Mouse (Mus musculus): Measurements from ENCODE around the gene Tspan31.
"Not testable (repeated sequence)": the region's sequence is repeated elsewhere in the genome, so short reads cannot be mapped to it uniquely, and the experiment has no call there.

The Tspan31 gene

GRCm38 (mm10) chr10:127066519-127067018 is 3.5 kb downstream of the Tspan31 start:
- no peak for DNase-seq (ENCODE audit: extremely low read depth, insufficient read length, low spot score)

DNA sequence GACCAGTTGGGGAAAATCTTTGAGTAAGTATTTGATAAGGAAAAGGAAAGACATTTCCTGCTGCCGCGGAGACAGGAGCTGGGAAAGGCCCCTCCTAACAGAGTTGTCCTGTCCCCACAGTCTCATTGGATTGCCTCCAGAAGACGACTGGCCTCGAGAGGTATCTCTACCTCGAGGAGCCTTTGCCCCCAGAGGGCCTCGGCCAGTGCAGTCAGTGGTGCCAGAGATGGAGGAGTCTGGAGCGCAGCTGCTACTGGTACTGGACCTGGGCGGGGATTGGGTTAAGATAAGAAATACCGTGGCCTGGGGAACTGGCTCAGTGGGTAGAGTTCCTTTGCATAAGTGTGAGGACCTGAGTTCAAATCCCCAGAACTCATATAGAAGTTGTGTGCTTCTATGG is 4.1 kb downstream of the Tspan31 start:
- DNase-seq (ENCODE audit: extremely low read depth, insufficient read length, low spot score): no peak

DNA sequence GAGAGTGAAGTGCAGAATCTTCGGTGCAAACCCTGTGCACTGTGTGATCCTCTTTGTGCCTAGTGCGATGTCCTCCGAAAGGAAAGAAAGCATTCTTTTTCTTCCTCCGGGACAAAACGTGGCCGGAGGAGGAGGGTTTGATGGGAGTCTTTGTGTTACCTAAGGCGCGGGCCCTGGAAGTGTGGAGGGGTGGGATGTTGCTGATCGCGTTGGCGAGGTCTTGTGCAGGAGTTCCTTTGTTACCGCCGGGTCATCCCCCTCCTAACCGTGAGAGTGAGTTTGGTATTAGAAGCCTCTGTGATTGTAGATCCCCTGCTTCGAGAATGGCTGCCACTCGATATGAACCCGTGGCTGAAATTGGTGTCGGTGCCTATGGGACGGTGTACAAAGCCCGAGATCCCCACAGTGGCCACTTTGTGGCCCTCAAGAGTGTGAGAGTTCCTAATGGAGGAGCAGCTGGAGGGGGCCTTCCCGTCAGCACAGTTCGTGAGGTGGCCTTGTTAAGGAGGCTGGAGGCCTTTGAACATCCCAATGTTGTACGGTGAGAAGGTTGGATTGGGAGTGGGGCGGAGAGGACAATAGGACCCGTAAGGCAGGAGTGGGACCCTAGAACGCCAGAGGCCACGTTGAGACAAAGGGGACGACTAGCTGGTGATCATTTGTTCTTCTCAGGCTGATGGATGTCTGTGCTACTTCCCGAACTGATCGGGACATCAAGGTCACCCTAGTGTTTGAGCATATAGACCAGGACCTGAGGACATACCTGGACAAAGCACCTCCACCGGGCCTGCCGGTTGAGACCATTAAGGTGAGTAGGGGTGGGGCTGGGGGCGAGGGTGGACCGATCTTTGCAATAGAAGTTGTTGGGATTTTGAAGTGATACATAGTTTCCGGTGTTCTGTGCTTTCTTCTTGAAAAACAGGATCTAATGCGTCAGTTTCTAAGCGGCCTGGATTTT is 5.9 kb downstream of the Tspan31 start:
- DNase-seq (ENCODE audit: extremely low read depth, insufficient read length, low spot score): no peak

- DNase-seq (ENCODE audit: extremely low read depth, insufficient read length, low spot score): peak; percentile 100
Measured at GRCm38 (mm10) chr10:127063239-127063872, 6.7 kb downstream of the Tspan31 start, which contains the start of gene Cdk4. Gene Cdk4 (plus strand): TSS chr10:127063534.

DNA sequence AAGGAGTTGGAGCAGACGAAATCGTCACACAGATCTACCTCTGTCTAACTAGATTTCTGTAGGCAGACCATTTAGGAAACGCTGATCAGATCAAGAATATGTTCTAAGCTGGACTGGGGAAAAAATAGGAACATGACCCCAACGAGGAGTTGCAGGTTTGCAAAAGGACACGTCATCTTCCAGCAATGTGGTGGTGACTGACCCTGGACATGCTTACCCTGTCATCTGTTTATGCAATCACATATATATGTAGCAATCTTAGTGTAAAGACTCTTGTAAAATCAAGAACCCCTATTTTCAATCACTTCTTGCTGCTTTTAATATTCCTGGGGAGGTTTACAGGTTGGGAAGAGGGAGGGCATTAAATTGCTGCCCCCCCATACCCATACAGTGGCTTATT is 7.6 kb downstream of the Tspan31 start:
- DNase-seq (ENCODE audit: extremely low read depth, insufficient read length, low spot score): peak; percentile 47

- DNase-seq (ENCODE audit: extremely low read depth, insufficient read length, low spot score): not testable (repeated sequence)
Measured at GRCm38 (mm10) chr10:127062101-127062500, 8.0 kb downstream of the Tspan31 start.

GRCm38 (mm10) chr10:127061513-127061912 is 8.6 kb downstream of the Tspan31 start:
- DNase-seq (ENCODE audit: extremely low read depth, insufficient read length, low spot score): no peak

DNA sequence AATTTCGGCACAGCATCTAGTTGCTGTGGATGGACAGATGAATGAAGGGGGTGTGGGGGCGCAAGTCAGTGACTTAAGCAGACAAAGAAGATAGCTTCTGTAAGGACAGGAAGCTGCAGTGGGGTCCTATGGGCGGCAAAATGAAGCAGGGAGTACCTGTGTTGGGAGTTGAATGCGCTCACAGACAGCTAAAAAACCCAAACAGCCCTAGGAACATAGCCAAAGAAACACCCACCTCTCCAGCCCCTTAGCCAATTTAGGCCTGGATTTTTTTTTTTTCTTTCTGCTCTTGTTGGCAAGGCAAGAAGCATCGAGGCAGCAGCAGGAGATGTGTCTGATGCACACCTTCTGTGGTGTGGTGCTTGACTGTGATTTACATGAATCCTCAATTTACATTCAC is 9.0 kb downstream of the Tspan31 start:
- DNase-seq (ENCODE audit: extremely low read depth, insufficient read length, low spot score): no peak

DNA sequence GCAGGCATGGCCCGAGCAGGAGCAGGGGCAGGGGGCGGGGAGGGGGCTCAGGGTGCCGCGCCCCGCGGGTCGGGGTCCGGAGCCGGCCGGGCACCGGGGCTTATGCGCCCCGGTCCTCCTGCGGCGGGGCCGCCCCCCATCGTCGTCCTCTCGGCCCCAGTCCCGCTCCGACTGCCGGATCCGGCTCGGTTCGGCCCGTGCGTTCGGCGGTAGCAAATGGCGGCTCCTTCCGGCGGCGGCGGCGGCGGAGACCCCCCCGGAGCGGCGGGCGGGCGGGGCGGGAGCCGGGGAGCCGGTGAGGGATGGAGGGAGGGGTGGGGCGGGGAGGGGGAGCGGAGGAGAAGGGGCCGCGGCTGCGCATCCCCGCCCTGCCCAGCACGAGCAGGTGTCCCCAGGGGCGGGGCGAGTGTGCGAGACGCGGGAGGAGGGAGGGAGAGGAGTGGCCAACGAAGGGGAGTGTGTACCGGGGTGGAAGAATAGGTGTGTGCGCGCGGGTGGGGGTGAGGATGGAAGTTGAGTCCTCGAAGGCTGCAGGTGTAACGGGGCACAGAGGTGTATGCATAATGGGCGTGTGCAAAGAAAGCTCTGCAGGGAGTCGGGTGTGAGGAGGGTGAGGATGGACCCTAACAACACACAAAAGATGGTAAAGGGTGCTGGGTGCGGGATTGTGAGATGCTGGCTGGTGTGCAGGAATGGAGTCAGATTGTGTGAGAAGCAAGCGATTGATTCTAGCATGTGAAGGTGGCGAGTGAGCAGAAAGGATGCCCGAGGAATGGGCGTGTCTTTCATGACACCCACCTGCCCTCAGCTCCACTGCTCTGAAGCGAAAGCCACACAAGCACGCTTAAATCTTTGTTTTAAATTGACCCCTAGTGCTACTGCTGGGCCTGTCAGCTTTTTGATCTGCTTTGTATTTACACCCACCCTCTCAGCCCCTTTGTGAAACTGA is 9.8 kb downstream of the Tspan31 start, which contains the start of gene March9:
Gene March9 (minus strand): TSS at position 217 of the 949 bp plus-strand sequence.
- peak; percentile 60 for DNase-seq (ENCODE audit: extremely low read depth, insufficient read length, low spot score)

- DNase-seq (ENCODE audit: extremely low read depth, insufficient read length, low spot score): no peak
Measured at GRCm38 (mm10) chr10:127059174-127059967, 10.7 kb downstream of the Tspan31 start.

DNA sequence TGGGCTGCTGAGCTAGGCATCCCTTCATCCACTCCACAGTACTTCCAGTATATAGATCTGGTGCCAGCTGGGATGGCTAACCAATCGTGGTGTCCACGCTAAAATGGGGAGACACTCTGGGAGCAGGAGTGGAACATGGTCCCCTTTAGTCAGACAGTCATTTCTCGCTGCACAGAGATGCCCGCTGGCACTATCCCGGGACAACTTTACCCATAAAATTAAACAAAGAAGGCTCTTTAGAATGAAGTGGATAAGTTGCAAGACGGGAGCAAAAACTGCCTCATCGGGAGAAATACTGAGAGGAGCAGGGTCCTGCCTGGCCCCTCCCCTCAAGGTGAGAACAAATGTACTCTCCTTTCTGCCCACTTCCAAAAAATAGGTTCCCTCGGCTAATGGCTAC is 11.4 kb downstream of the Tspan31 start:
- DNase-seq (ENCODE audit: extremely low read depth, insufficient read length, low spot score): no peak

GRCm38 (mm10) chr10:127058161-127058560 is 11.9 kb downstream of the Tspan31 start:
- DNase-seq (ENCODE audit: extremely low read depth, insufficient read length, low spot score): peak; percentile 52

GRCm38 (mm10) chr10:127056490-127056889 is 13.6 kb downstream of the Tspan31 start:
- no peak for DNase-seq (ENCODE audit: extremely low read depth, insufficient read length, low spot score)

GRCm38 (mm10) chr10:127055406-127055805 is 14.7 kb downstream of the Tspan31 start:
- no peak for DNase-seq (ENCODE audit: extremely low read depth, insufficient read length, low spot score)

- DNase-seq (ENCODE audit: extremely low read depth, insufficient read length, low spot score): no peak
Measured at GRCm38 (mm10) chr10:127054646-127055045, 15.4 kb downstream of the Tspan31 start.

- DNase-seq (ENCODE audit: extremely low read depth, insufficient read length, low spot score): no peak
Measured at GRCm38 (mm10) chr10:127050119-127050474, 20.0 kb downstream of the Tspan31 start.

DNA sequence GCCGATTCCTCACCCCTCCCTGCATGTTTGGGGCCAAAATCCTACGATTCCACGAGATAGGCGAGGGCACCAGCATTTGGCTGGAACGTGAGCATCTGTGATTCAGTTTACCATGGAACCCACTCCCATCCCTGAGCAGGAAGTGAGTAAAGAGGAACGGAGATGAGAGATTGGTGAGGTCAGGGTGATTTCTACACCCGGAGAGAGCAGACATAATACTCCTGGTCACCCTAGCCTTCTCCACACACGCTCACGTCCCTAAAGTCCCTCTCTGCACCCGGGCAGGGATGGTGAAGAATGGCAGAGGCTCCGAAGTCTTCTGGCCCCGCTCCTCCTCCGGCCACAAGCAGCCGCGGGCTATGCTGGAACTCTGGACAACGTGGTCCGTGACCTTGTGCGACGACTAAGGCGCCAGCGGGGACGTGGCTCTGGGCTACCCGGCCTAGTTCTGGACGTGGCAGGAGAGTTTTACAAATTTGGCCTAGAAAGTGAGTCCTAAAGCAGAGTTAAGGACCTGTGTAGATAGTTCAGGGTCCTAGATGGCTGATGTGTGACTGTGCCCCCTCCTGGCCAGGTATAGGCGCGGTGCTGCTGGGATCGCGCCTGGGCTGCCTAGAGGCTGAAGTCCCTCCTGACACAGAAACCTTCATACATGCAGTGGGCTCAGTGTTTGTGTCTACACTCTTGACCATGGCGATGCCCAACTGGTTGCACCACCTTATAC is 20.5 kb downstream of the Tspan31 start:
- no peak for DNase-seq (ENCODE audit: extremely low read depth, insufficient read length, low spot score)

- no peak for DNase-seq (ENCODE audit: extremely low read depth, insufficient read length, low spot score)
Measured at GRCm38 (mm10) chr10:127048608-127049394, 21.3 kb downstream of the Tspan31 start.
